Mouse (Mus musculus) spleen, adult 2 months (tissue): ENCODE results near the gene Cfd.

Source experiments
- CTCF ChIP-seq: fragments of 200-500 bp; IDR thresholded peaks from 2 replicates; pipeline ENCODE4 v1.5.1; 2011; ENCODE audit warnings: mild to moderate bottlenecking, inconsistent platforms; ENCODE audit not compliant: insufficient read depth, insufficient read length, insufficient replicate concordance; ENCODE audit errors: extremely low read depth
- POLR2A ChIP-seq: fragments of 200-500 bp; IDR thresholded peaks from 2 replicates; pipeline ENCODE4 v1.6.1; 2011; ENCODE audit warnings: low read depth, low read length, inconsistent platforms

- TF ChIP-seq CTCF (no peak), POLR2A (no peak)
Observed at GRCm38 (mm10) chr10:79896814-79897213, 6.2 kb downstream of the Cfd start.
